ENCODE assay signal across 11 mouse cellular contexts in genomic region chr4:132706885-132707284, GRCm38 (mm10).
"Had no signal": no experiment of that assay in that cellular context is flagged by ENCODE, and none has a peak within 500 bp of the region (broad histone marks: within the 10 kb centered on the region; RNA-seq: fewer than 3 reads in every experiment).

No protein-coding gene starts in this region.

- DNase-seq: liver, postnatal 0 days; lung, adult 2 months; lung, postnatal 14 days; lung, postnatal 36 days; right cerebral cortex, postnatal 25 days; thymus, adult 2 months; thymus, postnatal 25 days; thymus, postnatal 4 days had no signal

- ATAC-seq: liver, postnatal 0 days; lung, postnatal 0 days; midbrain, embryonic 13.5 days; midbrain, embryonic 15.5 days had no signal
